Mouse (Mus musculus): ENCODE results near the gene Pxt1. TPM values are rescaled to one million over a fixed set of nuclear protein-coding genes. Genes with fewer than 3 reads are reported as not detected.

The Pxt1 gene
- polyA plus RNA-seq, 1 experiment from 2014 or later, result not detected

Other genes starting within 250 kb of the Pxt1 start
- gene AC170998.1, start 217.8 kb downstream of the Pxt1 start, polyA plus RNA-seq (2016; fragmentation: Nextera tagmentation; extraction: Ambion mirVana), result 3.0 and 3.6 TPM in 2 replicates
- 2.5 and 5.3 TPM in 2 replicates for gene Mapk13, start 174.5 kb downstream of the Pxt1 start, polyA plus RNA-seq (2016; fragmentation: Nextera tagmentation; extraction: Ambion mirVana)
- gene Brpf3, start 142.8 kb downstream of the Pxt1 start, polyA plus RNA-seq (2016; fragmentation: Nextera tagmentation; extraction: Ambion mirVana), result 14.4 and 16.2 TPM in 2 replicates
- not detected in 2 replicates for gene Pnpla1, start 85.4 kb downstream of the Pxt1 start, polyA plus RNA-seq (2016; fragmentation: Nextera tagmentation; extraction: Ambion mirVana)
- gene 4930539E08Rik, start 28.5 kb downstream of the Pxt1 start, polyA plus RNA-seq (2016; fragmentation: Nextera tagmentation; extraction: Ambion mirVana), result 0.23 TPM in 2 replicates
- 127 and 129 TPM in 2 replicates for gene Kctd20, start 8.1 kb upstream of the Pxt1 start, polyA plus RNA-seq (2016; fragmentation: Nextera tagmentation; extraction: Ambion mirVana)
- 149 and 154 TPM in 2 replicates for gene Stk38, start 64.2 kb upstream of the Pxt1 start, polyA plus RNA-seq (2016; fragmentation: Nextera tagmentation; extraction: Ambion mirVana)
- gene Srsf3, start 88.8 kb upstream of the Pxt1 start, polyA plus RNA-seq (2016; fragmentation: Nextera tagmentation; extraction: Ambion mirVana), result 852 and 860 TPM in 2 replicates
- 29.6 and 34.0 TPM in 2 replicates for gene Cdkn1a, start 147.1 kb upstream of the Pxt1 start, polyA plus RNA-seq (2016; fragmentation: Nextera tagmentation; extraction: Ambion mirVana)
- gene Rab44, start 170.3 kb upstream of the Pxt1 start, polyA plus RNA-seq (2016; fragmentation: Nextera tagmentation; extraction: Ambion mirVana), result 0.09 TPM in 1 of 2 replicates, not detected in the other